ENCODE assay signal across 7 mouse cellular contexts in genomic region chr5:3198869-3199550, GRCm38 (mm10).
DNase-seq lines count a peak whose midpoint lies in the region; ATAC-seq lines count a peak whose summit lies in the region.
"Not testable (repeated sequence)": the region's sequence is repeated elsewhere in the genome, so short reads cannot be mapped to it uniquely, and the experiment has no call there.

No protein-coding gene starts in this region.

- H3K27me3 ChIP-seq in limb, embryonic 13.5 days; lung, embryonic 15.5 days: not testable (repeated sequence)

- not testable (repeated sequence) for H3K9me3 ChIP-seq in limb, embryonic 13.5 days; lung, embryonic 15.5 days

- DNase-seq in heart, adult 8-10 months (ENCODE audit: low spot score): peak; percentile 49
- peak; percentile 68 for DNase-seq in kidney, adult 9 months
- DNase-seq in skeletal muscle tissue, adult 2 months (ENCODE audit: low read depth, low spot score): peak; percentile 1

- H3K4me2 ChIP-seq in limb, embryonic 13.5 days (replicated peaks): peak overlapping the region; percentile 34
- peak overlapping the region; percentile 20; the same call in 1 of the 2 replicates for H3K4me2 ChIP-seq in lung, embryonic 15.5 days

- not testable (repeated sequence) for H3K4me3 ChIP-seq in limb, embryonic 13.5 days; lung, embryonic 15.5 days

- H3K4me1 ChIP-seq in limb, embryonic 13.5 days: peaks cover 19% of the 10 kb centered on the region
- peaks cover 14% of the 10 kb centered on the region for H3K4me1 ChIP-seq in lung, embryonic 15.5 days

- ATAC-seq in common myeloid progenitor, adult 5-6 weeks (replicated peaks; ENCODE audit: low read depth, poor library complexity, severe bottlenecking): peak; percentile 23
- ATAC-seq in hematopoietic stem cell, adult 5-6 weeks (replicated peaks in 1 of 2; ENCODE audit: insufficient read depth in 1 of 2, low FRiP score in 2 of 2, low TSS enrichment in 1 of 2, low read depth in 1 of 2, poor library complexity in 2 of 2, severe bottlenecking in 2 of 2): peak; percentile 39 to 57
- peak; percentile 88 for ATAC-seq in limb, embryonic 13.5 days (ENCODE audit: low FRiP score, low read depth)
- not testable (repeated sequence) for ATAC-seq in lung, embryonic 15.5 days (ENCODE audit: borderline replicate concordance, extremely low read depth, low FRiP score, low TSS enrichment)

- not testable (repeated sequence) for H3K36me3 ChIP-seq in limb, embryonic 13.5 days; lung, embryonic 15.5 days

- WGBS in limb, embryonic 13.5 days: 43% methylated on average over 7 of the region's 7 CpGs
- WGBS in lung, embryonic 15.5 days: 36% methylated on average over 7 of the region's 7 CpGs

- H3K27ac ChIP-seq in limb, embryonic 13.5 days: peak overlapping the region; percentile 75
- peak overlapping the region; percentile 44; the same call in 1 of the 2 replicates for H3K27ac ChIP-seq in lung, embryonic 15.5 days

- H3K9ac ChIP-seq in limb, embryonic 13.5 days; lung, embryonic 15.5 days: not testable (repeated sequence)

Comparison
In these comparisons a context has a peak if more than half of its experiments do, and no peak if none do; other contexts are left out.
1. DNase-seq: peak in every context shown above with its lines; median percentile 68 in kidney, adult 9 months; 49 in heart, adult 8-10 months; 1 in skeletal muscle tissue, adult 2 months.